Mouse (Mus musculus) forebrain, embryonic 15.5 days (tissue): Measurements from ENCODE around the gene Pnp2. TPM values are rescaled to one million over a fixed set of nuclear protein-coding genes. Genes with fewer than 3 reads are reported as not detected.
"Not testable (repeated sequence)": the region's sequence is repeated elsewhere in the genome, so short reads cannot be mapped to it uniquely, and the experiment has no call there.

ENCODE experiments used
- ATAC-seq: fragments of 200-750 bp; cut with Nextera tagmentation; replicated peaks from 2 replicates; pipeline ENCODE4 v1.8.0; 2017; ENCODE audit warnings: mild to moderate bottlenecking, moderate TSS enrichment, moderate library complexity
- H3K27ac ChIP-seq: fragments of 300-500 bp; sonication (generic); replicated peaks from 2 replicates; pipeline ENCODE4 v1.5.1; 2015; ENCODE audit warnings: mild to moderate bottlenecking, inconsistent platforms
- H3K27me3 ChIP-seq: fragments of 300-500 bp; sonication (generic); 2 replicates; pipeline ENCODE4 v1.6.1; 2015; ENCODE audit warnings: inconsistent platforms
- H3K36me3 ChIP-seq: fragments of 300-500 bp; sonication (generic); 2 replicates; pipeline ENCODE4 v1.6.1; 2015; ENCODE audit warnings: mild to moderate bottlenecking, inconsistent platforms
- H3K4me1 ChIP-seq: fragments of 300-500 bp; sonication (generic); 2 replicates; pipeline ENCODE4 v1.6.1; 2015; ENCODE audit warnings: inconsistent platforms
- H3K4me2 ChIP-seq: fragments of 300-500 bp; sonication (generic); replicated peaks from 2 replicates; pipeline ENCODE4 v1.6.1; 2015; ENCODE audit warnings: mild to moderate bottlenecking, inconsistent platforms
- H3K4me3 ChIP-seq: fragments of 300-500 bp; sonication (generic); 2 replicates; pipeline ENCODE4 v1.5.1; 2015; ENCODE audit warnings: mild to moderate bottlenecking, inconsistent platforms
- H3K9ac ChIP-seq: fragments of 300-500 bp; sonication (generic); replicated peaks from 2 replicates; pipeline ENCODE4 v1.6.1; 2015; ENCODE audit warnings: mild to moderate bottlenecking, inconsistent platforms
- H3K9me3 ChIP-seq: fragments of 300-500 bp; sonication (generic); 2 replicates; pipeline ENCODE4 v1.6.1; 2016; ENCODE audit warnings: inconsistent platforms
- WGBS: fragments of 180-500 bp; shearing (Covaris S2); methylation state at CpG from one replicate; pipeline ENCODE4 v1.1.7; 2015; ENCODE audit warnings: mixed read lengths; 5-methylcytosine and 5-hydroxymethylcytosine counted together
- polyA plus RNA-seq: library from polyadenylated mRNA; unstranded; fragments of >200 nt; fragmentation: Nextera tagmentation; extraction: Ambion mirVana; gene quantifications from 2 replicates; pipeline ENCODE4 v1.2.1, GENCODE M21; 2015

Gene Pnp2
- polyA plus RNA-seq, 1 experiment from 2014 or later, result 0.20 TPM

GRCm38 (mm10) chr14:50968216-50968980 lies 12.6 kb downstream of the Pnp2 start:
- H3K36me3 ChIP-seq, result no peaks in the 10 kb centered on the region
- no peak overlapping the region for H3K4me2 ChIP-seq
- no peak for ATAC-seq
- H3K4me3 ChIP-seq, result no peak overlapping the region
- H3K9me3 ChIP-seq, result no peaks in the 10 kb centered on the region
- peaks cover 10% of the 10 kb centered on the region for H3K4me1 ChIP-seq
- no peaks in the 10 kb centered on the region for H3K27me3 ChIP-seq
- H3K27ac ChIP-seq, result no peak overlapping the region
- WGBS, result 78% methylated on average over 5 of the region's 5 CpGs
- H3K9ac ChIP-seq, result no peak overlapping the region

GRCm38 (mm10) chr14:50969041-50969440 lies 13.2 kb downstream of the Pnp2 start:
- Histone ChIP-seq H3K36me3 (no peaks in the 10 kb centered on the region), H3K9me3 (no peaks in the 10 kb centered on the region), H3K27me3 (no peaks in the 10 kb centered on the region), H3K4me2 (no peak overlapping the region), H3K27ac (0 out of 2 replicates have a peak overlapping the region, but pooled peaks have one; percentile 40), H3K9ac (no peak overlapping the region), H3K4me3 (no peak overlapping the region), H3K4me1 (peaks cover 10% of the 10 kb centered on the region)
- 0 out of 2 replicates have a peak, but pooled peaks have one; percentile 53 for ATAC-seq
- 7% methylated on average over 1 of the region's 1 CpGs for WGBS

GRCm38 (mm10) chr14:50969558-50970544 lies 14.1 kb downstream of the Pnp2 start:
- Histone ChIP-seq H3K27ac (peak overlapping the region; percentile 63; the same call in 1 of the 2 replicates), H3K9ac (0 out of 2 replicates have a peak overlapping the region, but pooled peaks have one; percentile 3), H3K4me2 (peak overlapping the region; percentile 23), H3K36me3 (no peaks in the 10 kb centered on the region), H3K27me3 (no peaks in the 10 kb centered on the region), H3K4me3 (no peak overlapping the region), H3K9me3 (no peaks in the 10 kb centered on the region), H3K4me1 (peaks cover 10% of the 10 kb centered on the region)
- peak; percentile 82 for ATAC-seq
- 9% methylated on average over 12 of the region's 12 CpGs for WGBS

DNA sequence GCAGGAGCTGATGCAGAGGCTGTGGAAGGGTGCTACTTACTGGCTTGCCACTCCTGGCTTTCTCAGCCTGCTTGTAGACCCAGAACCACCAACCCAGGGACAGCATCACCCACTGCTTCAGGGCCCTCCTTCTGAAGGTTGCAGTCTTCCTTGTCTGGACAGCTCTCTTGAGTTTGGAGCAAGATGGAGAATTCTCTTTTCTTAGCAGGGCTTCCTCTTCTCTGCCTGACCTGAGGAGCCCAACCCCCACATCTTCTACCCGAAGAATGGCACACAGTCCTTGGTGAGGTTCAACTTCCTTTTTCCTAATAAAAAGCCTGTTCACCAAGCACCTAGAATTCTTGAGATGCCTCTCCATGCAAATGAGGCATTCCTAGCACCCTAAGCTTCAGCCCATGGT lies 15.0 kb downstream of the Pnp2 start:
- WGBS, result 89% methylated on average over 1 of the region's 1 CpGs
- Histone ChIP-seq H3K36me3 (no peaks in the 10 kb centered on the region), H3K9me3 (no peaks in the 10 kb centered on the region), H3K4me1 (peaks cover 10% of the 10 kb centered on the region), H3K27me3 (no peaks in the 10 kb centered on the region), H3K4me2 (no peak overlapping the region), H3K9ac (no peak overlapping the region), H3K4me3 (no peak overlapping the region), H3K27ac (no peak overlapping the region)
- ATAC-seq, result no peak

GRCm38 (mm10) chr14:50973054-50973453 lies 17.3 kb downstream of the Pnp2 start:
- not testable (repeated sequence) for H3K4me2 ChIP-seq, H3K4me1 ChIP-seq, H3K27me3 ChIP-seq, H3K36me3 ChIP-seq, H3K9ac ChIP-seq, H3K9me3 ChIP-seq, H3K27ac ChIP-seq, ATAC-seq, H3K4me3 ChIP-seq
- WGBS, result 89% methylated on average over 5 of the region's 5 CpGs

DNA sequence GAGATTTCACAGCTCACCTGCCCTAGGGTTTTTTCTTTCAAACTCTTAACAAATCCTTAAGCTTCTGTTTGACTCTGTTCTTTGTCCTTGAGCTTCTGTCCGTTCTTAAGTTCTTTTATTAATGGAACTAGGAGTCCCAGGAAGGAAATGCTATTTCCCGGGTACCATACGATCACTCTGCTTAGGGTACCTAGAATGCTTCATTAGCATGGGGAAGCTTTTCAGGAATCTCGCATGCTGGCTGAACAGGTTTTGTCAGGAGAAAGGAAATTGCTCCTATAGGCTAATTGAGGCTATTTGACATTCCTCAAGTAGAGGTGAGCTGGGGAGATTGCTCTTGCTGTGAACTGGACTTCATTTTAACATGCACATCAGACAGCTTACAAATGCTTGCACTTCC lies 17.9 kb downstream of the Pnp2 start:
- 12% methylated on average over 4 of the region's 4 CpGs for WGBS
- no peaks in the 10 kb centered on the region for H3K36me3 ChIP-seq
- peaks cover 10% of the 10 kb centered on the region for H3K4me1 ChIP-seq
- H3K27me3 ChIP-seq, result no peaks in the 10 kb centered on the region
- no peak for ATAC-seq
- no peak overlapping the region for H3K27ac ChIP-seq
- no peak overlapping the region for H3K9ac ChIP-seq
- H3K9me3 ChIP-seq, result no peaks in the 10 kb centered on the region
- H3K4me3 ChIP-seq, result no peak overlapping the region
- no peak overlapping the region for H3K4me2 ChIP-seq

- Histone ChIP-seq H3K4me1 (peaks cover 3% of the 10 kb centered on the region), H3K9ac (no peak overlapping the region), H3K36me3 (no peaks in the 10 kb centered on the region), H3K27me3 (no peaks in the 10 kb centered on the region), H3K9me3 (no peaks in the 10 kb centered on the region), H3K4me3 (no peak overlapping the region), H3K4me2 (no peak overlapping the region), H3K27ac (no peak overlapping the region)
- ATAC-seq, result no peak
- WGBS, result 44% methylated on average over 5 of the region's 5 CpGs
Observed at GRCm38 (mm10) chr14:50975001-50975400, 19.2 kb downstream of the Pnp2 start.

- Histone ChIP-seq H3K9me3 (no peaks in the 10 kb centered on the region), H3K4me1 (no peaks in the 10 kb centered on the region), H3K4me3 (no peak overlapping the region), H3K27ac (no peak overlapping the region), H3K36me3 (no peaks in the 10 kb centered on the region), H3K27me3 (no peaks in the 10 kb centered on the region), H3K4me2 (no peak overlapping the region), H3K9ac (no peak overlapping the region)
- WGBS, result 9% methylated on average over 9 of the region's 9 CpGs
- ATAC-seq, result no peak
Observed at GRCm38 (mm10) chr14:50976674-50977073, 20.9 kb downstream of the Pnp2 start.

GRCm38 (mm10) chr14:50978451-50978850 lies 22.7 kb downstream of the Pnp2 start:
- not testable (repeated sequence) for H3K36me3 ChIP-seq, ATAC-seq, H3K27me3 ChIP-seq, H3K9ac ChIP-seq, H3K4me2 ChIP-seq, H3K9me3 ChIP-seq, H3K27ac ChIP-seq, H3K4me1 ChIP-seq, H3K4me3 ChIP-seq
- WGBS, result 92% methylated on average over 6 of the region's 6 CpGs

DNA sequence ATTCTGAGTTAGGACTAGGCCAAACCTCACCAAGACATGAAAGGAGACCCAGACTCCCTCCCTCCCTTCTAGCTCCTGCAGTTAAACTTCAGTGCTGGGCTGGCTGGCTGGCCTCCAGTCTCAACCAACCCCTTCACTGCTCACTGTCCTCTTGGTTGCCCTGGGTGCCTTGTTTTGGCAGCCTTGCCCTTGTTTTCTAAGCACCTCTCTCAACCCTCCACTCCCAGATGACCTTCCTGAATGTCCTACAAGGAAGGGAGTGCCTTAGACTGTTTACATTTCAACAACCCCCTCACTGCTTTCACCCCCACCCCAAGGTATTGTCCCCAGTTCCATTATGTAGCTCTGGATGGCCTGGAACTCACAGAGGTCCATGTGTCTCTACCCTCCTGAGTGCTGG lies 23.8 kb downstream of the Pnp2 start:
- H3K27me3 ChIP-seq, result no peaks in the 10 kb centered on the region
- no peaks in the 10 kb centered on the region for H3K9me3 ChIP-seq
- no peak overlapping the region for H3K4me3 ChIP-seq
- H3K36me3 ChIP-seq, result no peaks in the 10 kb centered on the region
- no peaks in the 10 kb centered on the region for H3K4me1 ChIP-seq
- H3K4me2 ChIP-seq, result no peak overlapping the region
- H3K27ac ChIP-seq, result no peak overlapping the region
- ATAC-seq, result no peak
- H3K9ac ChIP-seq, result no peak overlapping the region

DNA sequence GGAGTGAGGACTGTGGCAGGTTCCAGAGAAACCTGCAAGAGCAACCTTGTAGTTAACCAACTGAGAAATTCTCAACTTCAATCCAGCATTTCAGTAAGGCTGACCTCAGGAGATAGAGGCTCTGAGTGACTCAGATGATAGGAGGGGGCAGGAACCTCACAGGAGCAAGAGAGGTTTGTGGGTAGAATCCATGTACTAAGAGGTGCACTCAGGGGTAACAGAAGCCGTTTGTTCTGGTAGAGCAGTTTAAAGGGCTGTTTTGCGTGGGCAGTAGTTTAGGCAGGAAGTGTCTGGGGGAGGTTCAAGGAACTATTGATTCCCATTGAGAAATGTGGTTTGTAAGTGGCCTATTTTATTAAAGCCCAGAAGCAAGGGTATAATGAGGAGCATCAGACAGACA lies 25.4 kb downstream of the Pnp2 start:
- no peaks in the 10 kb centered on the region for H3K9me3 ChIP-seq
- no peaks in the 10 kb centered on the region for H3K4me1 ChIP-seq
- no peak overlapping the region for H3K9ac ChIP-seq
- no peak overlapping the region for H3K4me2 ChIP-seq
- 62% methylated on average over 2 of the region's 2 CpGs for WGBS
- ATAC-seq, result no peak
- no peaks in the 10 kb centered on the region for H3K36me3 ChIP-seq
- no peaks in the 10 kb centered on the region for H3K27me3 ChIP-seq
- H3K4me3 ChIP-seq, result no peak overlapping the region
- no peak overlapping the region for H3K27ac ChIP-seq

DNA sequence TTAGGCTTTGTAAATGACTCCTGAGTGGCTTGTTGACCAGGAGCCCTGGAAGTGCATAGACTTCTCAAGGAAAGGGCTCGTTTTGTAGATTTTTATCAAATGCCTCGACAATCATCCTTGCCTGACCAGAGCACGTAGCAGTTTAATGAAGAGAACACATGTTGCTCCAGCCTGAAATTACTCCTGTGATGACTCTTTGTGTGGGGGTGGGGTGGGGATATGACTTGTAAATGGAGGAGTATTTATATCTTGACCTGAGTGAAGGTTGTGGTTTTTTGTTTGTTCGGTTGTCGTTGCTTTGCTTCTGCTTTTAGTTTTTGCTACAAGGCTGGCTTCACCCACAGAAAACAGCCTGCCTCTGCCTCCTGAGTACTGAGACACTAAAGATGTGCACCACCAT lies 26.0 kb downstream of the Pnp2 start:
- H3K4me2 ChIP-seq, result no peak overlapping the region
- H3K4me3 ChIP-seq, result no peak overlapping the region
- H3K27me3 ChIP-seq, result no peaks in the 10 kb centered on the region
- 89% methylated on average over 5 of the region's 5 CpGs for WGBS
- ATAC-seq, result no peak
- H3K9ac ChIP-seq, result no peak overlapping the region
- no peak overlapping the region for H3K27ac ChIP-seq
- no peaks in the 10 kb centered on the region for H3K36me3 ChIP-seq
- no peaks in the 10 kb centered on the region for H3K4me1 ChIP-seq
- H3K9me3 ChIP-seq, result no peaks in the 10 kb centered on the region
